Mouse (Mus musculus): Measurements from ENCODE around the gene Fam210b. TPM values are rescaled to one million over a fixed set of nuclear protein-coding genes. Genes with fewer than 3 reads are reported as not detected.

Fam210b gene
- total RNA-seq (2023) = 10 to 100 TPM in 1 of 2 experiments, 1 to 10 TPM in 1; 9.6 to 10.7 TPM

DNA sequence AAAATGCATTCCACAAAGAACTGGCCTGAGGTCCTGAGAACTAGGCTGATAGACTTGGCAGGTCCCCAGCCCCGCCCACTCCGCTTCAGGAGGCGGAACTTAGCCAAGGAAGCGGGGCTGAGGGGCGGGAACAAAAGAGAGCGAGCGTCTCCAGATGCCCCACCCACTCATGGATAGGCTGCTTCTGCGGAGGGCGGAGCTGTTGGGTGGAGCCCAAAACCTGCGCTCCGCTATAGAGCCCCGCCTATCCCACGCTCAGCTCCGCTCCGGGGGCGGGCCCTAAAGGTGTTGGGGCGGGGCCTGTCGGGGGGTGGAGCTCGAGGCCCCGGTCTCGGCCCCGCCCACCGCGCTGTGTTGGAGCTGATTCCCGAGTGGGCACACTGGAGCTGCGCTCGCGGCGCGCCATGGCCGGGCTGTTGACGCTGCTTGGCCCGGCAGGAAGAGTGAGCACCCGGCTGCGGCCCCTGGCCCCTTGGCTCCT, at the start of gene Fam210b:
TSS of gene Fam210b (plus strand) at position 308 of the 481 bp plus-strand sequence.

DNA sequence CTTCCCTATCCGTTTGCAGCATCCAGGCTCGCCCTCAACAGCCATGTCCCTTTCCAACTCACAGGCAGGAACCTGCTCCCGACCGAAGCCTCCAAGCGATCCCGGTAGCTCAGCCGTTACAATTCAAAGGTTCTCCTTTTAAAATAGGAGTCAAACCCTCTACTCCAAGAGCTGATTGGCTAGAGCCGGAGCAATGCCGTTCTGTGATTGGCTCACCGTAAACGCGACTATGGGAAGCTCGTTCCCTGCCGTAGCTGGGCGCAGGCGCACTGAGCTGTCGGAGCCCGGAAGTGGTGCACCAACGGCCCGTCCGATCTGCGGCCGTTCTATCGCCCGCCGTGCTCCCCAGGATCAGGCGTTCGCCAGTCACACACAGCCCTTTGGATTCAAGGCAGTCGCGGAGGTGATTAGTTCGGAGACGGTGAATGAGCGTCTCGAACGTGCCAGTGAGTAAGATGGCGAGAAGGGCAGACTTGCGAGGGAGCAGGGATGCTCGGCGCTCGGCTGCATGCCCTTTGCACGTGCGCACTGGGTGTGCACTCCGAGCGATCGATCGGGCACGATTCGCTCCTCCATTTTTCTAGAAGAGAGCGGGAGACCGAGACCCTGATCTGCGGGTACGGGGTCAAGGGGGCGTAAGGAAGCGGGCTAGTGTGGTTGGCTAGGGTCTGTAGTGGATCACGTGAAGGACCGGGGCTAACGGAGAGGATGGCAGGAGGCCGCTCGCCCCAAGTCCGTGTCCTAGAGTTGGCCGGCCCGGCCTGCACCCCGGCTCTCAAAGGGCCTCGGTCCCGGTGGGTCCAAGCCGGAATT, 25.3 kb downstream of the Fam210b start, which contains the start of the genes Aurka and Cstf1:
TSS of gene Aurka (minus strand) at position 125 of the 813 bp plus-strand sequence.
TSS of gene Cstf1 (plus strand) at position 271 of the 813 bp plus-strand sequence.

DNA sequence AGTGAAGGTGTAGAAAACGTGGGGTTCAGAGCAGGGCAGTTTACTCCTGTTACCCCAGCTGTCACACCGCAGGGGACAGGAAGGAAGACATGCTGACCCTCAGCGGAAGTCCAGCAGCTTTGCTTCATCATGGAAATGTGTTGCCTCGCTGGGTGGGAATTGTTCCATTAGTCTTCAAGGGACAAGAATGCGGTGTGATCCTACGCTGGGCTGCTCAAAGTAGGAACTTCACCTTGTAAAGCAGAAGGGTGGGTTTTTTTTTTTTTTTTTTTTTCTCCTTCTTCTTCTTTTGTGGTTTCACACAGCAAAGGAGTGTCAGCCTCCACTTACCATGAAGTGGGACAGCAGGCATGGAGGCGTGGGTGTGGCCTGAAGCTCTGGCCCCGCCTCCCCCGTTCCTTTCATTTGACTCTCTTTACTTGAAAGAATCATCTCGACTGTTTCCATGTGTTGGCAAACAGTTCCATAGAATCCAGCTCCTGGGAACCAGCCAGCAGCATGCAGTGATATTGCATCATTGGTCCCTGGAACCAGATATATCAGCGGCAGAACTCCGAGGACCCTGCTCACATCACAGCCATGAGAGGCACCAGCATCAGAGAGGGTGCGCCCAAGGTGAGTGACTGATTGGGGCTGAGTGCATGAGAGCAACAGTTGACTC, 48.2 kb downstream of the Fam210b start, which contains the start of gene Cass4:
TSS of gene Cass4 (plus strand) at position 404 of the 661 bp plus-strand sequence.

Other genes starting within 250 kb of the Fam210b start
- not detected for gene Mc3r, start 97.1 kb upstream of the Fam210b start, total RNA-seq (2023)
- gene Aurka, start 25.0 kb downstream of the Fam210b start, total RNA-seq (2023) = 1 to 10 TPM; 4.7 to 5.2 TPM
- gene Cstf1, start 25.1 kb downstream of the Fam210b start, total RNA-seq (2023) = 10 to 100 TPM; 28.4 to 28.7 TPM
- gene Cass4, start 48.2 kb downstream of the Fam210b start, total RNA-seq (2023) = 10 to 100 TPM; 13.3 to 15.2 TPM
- gene Rtf2, start 95.0 kb downstream of the Fam210b start, total RNA-seq (2023) = 100 to 1,000 TPM in 1 of 2 experiments, 10 to 100 TPM in 1; 95.4 to 103 TPM
- gene Gcnt7, start 113.0 kb downstream of the Fam210b start, total RNA-seq (2023) = not detected
- gene Fam209, start 127.0 kb downstream of the Fam210b start, total RNA-seq (2023) = 1 to 10 TPM; 3.5 to 6.0 TPM
- not detected for gene Tfap2c, start 204.0 kb downstream of the Fam210b start, total RNA-seq (2023)

Measured in monocyte, adult 59 days (primary cell).